Mouse (Mus musculus): Measurements from ENCODE around the gene Btbd35f12.
"Not testable (repeated sequence)": the region's sequence is repeated elsewhere in the genome, so short reads cannot be mapped to it uniquely, and the experiment has no call there.

Btbd35f12 gene

DNA sequence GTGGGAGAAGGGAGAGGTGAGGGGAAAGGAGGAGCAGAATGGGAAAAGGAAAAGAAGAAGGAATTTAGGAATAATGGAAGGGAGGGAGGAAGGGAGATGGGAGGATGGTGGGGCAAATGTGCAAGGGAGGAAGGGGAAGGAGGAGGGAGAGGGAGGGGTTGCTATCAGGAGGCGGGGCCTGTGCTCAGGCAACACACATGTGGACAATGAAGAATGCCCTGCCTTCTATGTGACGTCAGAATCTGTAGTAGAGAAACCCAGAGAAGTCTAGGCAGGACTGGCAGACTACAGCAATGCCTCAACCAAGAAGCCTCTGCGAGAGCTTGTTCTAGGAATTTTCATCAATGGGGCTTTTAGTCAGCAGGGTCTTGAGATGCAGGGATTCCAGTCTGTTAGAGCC, at the start of gene Btbd35f12:
Gene Btbd35f12, plus strand, starts transcription at position 301 of the 400 bp plus-strand sequence.
- DNase-seq (ENCODE audit: low spot score), result not testable (repeated sequence)

DNA sequence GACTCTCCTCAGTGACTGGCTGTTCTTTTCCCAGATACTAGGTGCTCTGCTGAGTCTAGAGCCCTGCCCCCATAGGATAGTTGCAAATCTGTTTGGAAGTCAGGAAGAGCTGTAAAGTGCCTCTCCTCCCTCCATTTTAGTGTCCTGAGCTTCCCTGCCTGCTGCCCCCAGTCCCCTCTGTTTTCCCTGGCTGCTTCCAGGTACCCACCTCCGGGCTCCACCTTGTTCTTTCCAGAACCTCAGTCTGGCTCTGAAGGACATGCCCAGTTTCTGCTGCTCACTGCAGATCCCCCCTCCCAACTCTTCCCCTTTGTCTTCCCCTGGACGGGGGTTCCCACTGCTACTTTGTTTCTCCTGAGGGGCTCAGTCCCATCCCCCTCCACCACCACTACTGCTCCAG, 40.1 kb downstream of the Btbd35f12 start:
- DNase-seq (ENCODE audit: low spot score), result not testable (repeated sequence)

Data from testis, postnatal 14 days (tissue).